Mouse (Mus musculus) lung, postnatal 0 days (tissue): ENCODE measurements at regions not wholly inside any gene's neighbourhood (a gene's known extent, or its start where the extent isn't known, plus 50 kb on each side); places are given as distances from the start of the nearest gene placed in this dataset.

ENCODE experiments used
- CTCF ChIP-seq: IDR thresholded peaks from 2 replicates; pipeline ENCODE4 v1.5.1; 2016; ENCODE audit warnings: antibody characterized with exemption, mild to moderate bottlenecking
- EP300 ChIP-seq: IDR thresholded peaks from 2 replicates; pipeline ENCODE4 v1.6.1; 2016; ENCODE audit warnings: antibody characterized with exemption, mild to moderate bottlenecking, control low read depth

GRCm38 (mm10) chr11:117417959-117418574 lies 66.1 kb upstream of the Gm11733 start:
- TF ChIP-seq CTCF (no peak), EP300 (no peak)
